Mouse (Mus musculus): ENCODE data around the gene Bdh2. TPM values are rescaled to one million over a fixed set of nuclear protein-coding genes. Genes with fewer than 3 reads are reported as not detected.

Bdh2 gene
- polyA plus RNA-seq, 1 experiment from 2014 or later: 14.7 TPM

DNA sequence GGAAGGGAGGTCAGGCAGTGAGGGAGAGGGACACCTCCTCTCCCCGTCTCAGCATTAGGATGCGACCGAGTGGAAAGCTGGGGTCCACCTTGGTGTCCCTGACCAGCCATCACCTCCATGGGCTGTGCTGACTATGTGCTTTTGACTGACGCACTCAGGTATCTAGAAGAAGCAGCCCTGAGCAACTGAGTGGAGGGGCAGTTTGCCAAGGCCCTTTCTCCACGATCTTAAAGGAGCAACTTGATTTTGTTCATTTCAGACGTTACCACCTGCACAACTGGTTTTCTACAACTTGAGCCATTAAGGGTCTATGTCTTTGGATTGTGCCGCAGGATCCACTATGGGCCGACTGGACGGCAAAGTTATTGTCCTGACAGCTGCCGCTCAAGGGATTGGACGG, 4.2 kb downstream of the Bdh2 start:
- no peaks in the 10 kb centered on the region for H3K27me3 ChIP-seq (ENCODE audit: control insufficient read depth, insufficient read depth, low read length)
- no peak overlapping the region for H3K4me3 ChIP-seq (ENCODE audit: low read depth, low read length)
- DNase-seq (ENCODE audit: low spot score) (no peak), ATAC-seq (replicated peaks; ENCODE audit: insufficient number of reproducible peaks, low FRiP score, low TSS enrichment, low read depth) (no peak)
- 88% methylated on average over 11 of the region's 11 CpGs for WGBS
- no peak overlapping the region for H3K4me2 ChIP-seq (ENCODE audit: low read depth, low read length)
- no peaks in the 10 kb centered on the region for H3K9me3 ChIP-seq (replicated peaks; ENCODE audit: control insufficient read depth, low read length)
- H3K9ac ChIP-seq (replicated peaks; ENCODE audit: low read length): no peak overlapping the region
- H3K27ac ChIP-seq (replicated peaks; ENCODE audit: low read depth, low read length): no peak overlapping the region
- no peaks in the 10 kb centered on the region for H3K36me3 ChIP-seq (replicated peaks; ENCODE audit: control insufficient read depth, insufficient read depth, low read depth, low read length)
- H3K4me1 ChIP-seq (ENCODE audit: control insufficient read depth, insufficient read depth, low read length): no peaks in the 10 kb centered on the region

DNA sequence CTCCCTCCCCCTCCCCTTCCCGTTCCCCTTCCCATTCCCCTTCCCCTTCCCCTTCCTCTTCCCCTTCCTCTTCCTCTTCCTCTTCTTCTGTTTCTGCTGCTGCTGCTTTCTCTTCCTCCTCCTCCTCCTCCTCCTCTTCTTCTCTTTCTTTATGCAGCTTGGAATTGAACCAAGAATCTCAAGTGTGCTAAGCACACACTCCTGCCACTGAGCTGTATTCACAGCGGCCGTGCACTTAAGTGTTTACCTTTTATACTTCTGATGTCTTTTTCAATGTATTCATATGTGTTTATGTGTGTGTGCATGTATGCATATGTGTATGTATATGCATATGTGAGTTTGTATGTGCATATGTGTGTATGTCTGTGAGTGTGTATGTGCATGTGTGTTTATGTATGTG, 4.8 kb downstream of the Bdh2 start:
- ATAC-seq (replicated peaks; ENCODE audit: insufficient number of reproducible peaks, low FRiP score, low TSS enrichment, low read depth) (no peak), DNase-seq (ENCODE audit: low spot score) (no peak)
- no peaks in the 10 kb centered on the region for H3K4me1 ChIP-seq (ENCODE audit: control insufficient read depth, insufficient read depth, low read length)
- no peaks in the 10 kb centered on the region for H3K36me3 ChIP-seq (replicated peaks; ENCODE audit: control insufficient read depth, insufficient read depth, low read depth, low read length)
- 77% methylated on average over 3 of the region's 3 CpGs for WGBS
- no peak overlapping the region for H3K9ac ChIP-seq (replicated peaks; ENCODE audit: low read length)
- H3K4me3 ChIP-seq (ENCODE audit: low read depth, low read length): no peak overlapping the region
- no peak overlapping the region for H3K4me2 ChIP-seq (ENCODE audit: low read depth, low read length)
- H3K27me3 ChIP-seq (ENCODE audit: control insufficient read depth, insufficient read depth, low read length): no peaks in the 10 kb centered on the region
- H3K9me3 ChIP-seq (replicated peaks; ENCODE audit: control insufficient read depth, low read length): no peaks in the 10 kb centered on the region
- no peak overlapping the region for H3K27ac ChIP-seq (replicated peaks; ENCODE audit: low read depth, low read length)

DNA sequence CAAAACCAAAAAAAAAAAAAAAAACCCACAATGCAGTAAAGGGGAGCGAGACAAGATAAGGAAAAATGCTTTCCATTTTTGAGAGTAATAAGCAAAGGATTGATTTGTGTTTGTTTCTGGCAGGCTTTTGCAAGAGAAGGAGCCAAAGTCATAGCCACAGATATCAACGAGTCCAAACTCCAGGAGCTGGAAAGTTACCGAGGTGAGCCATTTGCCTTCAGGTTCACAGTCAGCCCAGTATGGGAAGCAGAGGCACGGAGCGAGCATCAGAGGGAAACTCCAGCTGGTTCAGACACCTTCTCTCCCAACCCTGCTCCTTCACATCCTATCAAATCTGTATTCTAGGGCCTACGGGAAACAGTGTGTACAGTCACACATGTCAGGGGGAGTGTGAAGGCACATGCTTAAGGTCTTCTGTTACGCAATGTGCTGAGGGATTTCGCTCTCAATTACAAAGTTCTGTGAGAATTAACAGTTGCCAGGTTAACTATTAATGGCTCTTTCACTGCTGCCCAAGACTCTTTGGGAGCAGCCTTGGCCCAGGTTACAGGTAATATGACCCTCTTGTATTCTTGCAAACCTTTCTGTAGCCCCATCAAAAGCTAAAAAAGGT, 7.2 kb downstream of the Bdh2 start:
- H3K4me1 ChIP-seq (ENCODE audit: control insufficient read depth, insufficient read depth, low read length): no peaks in the 10 kb centered on the region
- H3K4me3 ChIP-seq (ENCODE audit: low read depth, low read length): no peak overlapping the region
- WGBS: 88% methylated on average over 8 of the region's 8 CpGs
- no peaks in the 10 kb centered on the region for H3K36me3 ChIP-seq (replicated peaks; ENCODE audit: control insufficient read depth, insufficient read depth, low read depth, low read length)
- no peak for ATAC-seq (replicated peaks; ENCODE audit: insufficient number of reproducible peaks, low FRiP score, low TSS enrichment, low read depth)
- no peak for DNase-seq (ENCODE audit: low spot score)
- H3K4me2 ChIP-seq (ENCODE audit: low read depth, low read length): no peak overlapping the region
- no peak overlapping the region for H3K27ac ChIP-seq (replicated peaks; ENCODE audit: low read depth, low read length)
- H3K9me3 ChIP-seq (replicated peaks; ENCODE audit: control insufficient read depth, low read length): no peaks in the 10 kb centered on the region
- no peak overlapping the region for H3K9ac ChIP-seq (replicated peaks; ENCODE audit: low read length)
- H3K27me3 ChIP-seq (ENCODE audit: control insufficient read depth, insufficient read depth, low read length): no peaks in the 10 kb centered on the region

DNA sequence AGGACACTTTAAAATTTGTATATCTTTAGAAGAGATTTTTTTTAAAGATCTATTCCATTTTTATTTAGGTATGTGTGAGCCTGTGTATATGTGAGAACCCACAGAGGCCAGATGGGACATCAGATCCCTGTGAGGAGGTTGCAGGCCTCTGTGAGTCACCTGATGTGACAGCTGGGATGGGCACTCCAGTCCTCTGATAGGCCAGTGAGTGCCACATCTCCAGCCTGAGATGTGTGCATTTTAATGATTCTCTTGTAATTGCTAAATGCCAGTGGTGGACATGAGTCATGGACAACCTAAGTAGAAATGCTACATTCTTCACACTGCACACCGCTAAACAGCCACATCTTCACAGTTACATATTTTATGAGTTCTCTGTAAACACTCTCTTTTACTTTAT, 8.1 kb downstream of the Bdh2 start:
- WGBS: 87% methylated on average over 1 of the region's 1 CpGs
- H3K9me3 ChIP-seq (replicated peaks; ENCODE audit: control insufficient read depth, low read length): no peaks in the 10 kb centered on the region
- H3K4me1 ChIP-seq (ENCODE audit: control insufficient read depth, insufficient read depth, low read length): no peaks in the 10 kb centered on the region
- H3K27me3 ChIP-seq (ENCODE audit: control insufficient read depth, insufficient read depth, low read length): no peaks in the 10 kb centered on the region
- H3K36me3 ChIP-seq (replicated peaks; ENCODE audit: control insufficient read depth, insufficient read depth, low read depth, low read length): no peaks in the 10 kb centered on the region
- H3K4me3 ChIP-seq (ENCODE audit: low read depth, low read length): no peak overlapping the region
- H3K9ac ChIP-seq (replicated peaks; ENCODE audit: low read length): no peak overlapping the region
- ATAC-seq (replicated peaks; ENCODE audit: insufficient number of reproducible peaks, low FRiP score, low TSS enrichment, low read depth) (no peak), DNase-seq (ENCODE audit: low spot score) (no peak)
- no peak overlapping the region for H3K4me2 ChIP-seq (ENCODE audit: low read depth, low read length)
- H3K27ac ChIP-seq (replicated peaks; ENCODE audit: low read depth, low read length): no peak overlapping the region

DNA sequence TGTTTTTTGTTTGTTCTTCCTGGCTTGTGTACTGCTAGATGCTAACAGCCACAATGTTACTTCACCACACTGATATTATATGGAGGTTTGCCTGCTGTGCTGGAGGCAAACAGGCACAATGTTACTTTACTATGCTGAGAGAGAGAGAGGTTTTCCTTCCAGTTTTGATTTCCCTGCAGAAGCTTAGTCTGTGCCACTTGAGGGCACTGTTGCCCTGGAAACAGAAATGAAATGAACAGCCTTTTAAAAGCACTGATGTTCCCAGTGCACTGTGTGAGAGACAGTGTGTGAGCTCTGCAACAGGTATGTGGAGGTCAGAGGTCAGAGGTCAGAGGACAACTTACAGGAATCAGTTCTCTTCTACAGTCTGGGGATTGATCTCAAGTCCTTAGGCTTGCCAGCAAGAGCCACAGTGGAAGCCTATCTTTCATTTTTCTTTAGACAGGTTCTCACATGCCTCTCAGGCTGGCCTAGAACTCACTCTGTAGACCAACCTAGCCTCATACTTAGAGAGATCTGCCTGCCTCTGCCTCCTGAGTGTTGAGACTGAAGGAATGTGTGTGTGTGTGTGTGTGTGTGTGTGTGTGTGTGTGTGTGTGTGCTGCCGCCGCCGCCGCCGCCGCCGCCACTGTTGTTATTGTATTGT, 9.4 kb downstream of the Bdh2 start:
- WGBS: 93% methylated on average over 7 of the region's 7 CpGs
- H3K4me3 ChIP-seq (ENCODE audit: low read depth, low read length): no peak overlapping the region
- no peaks in the 10 kb centered on the region for H3K27me3 ChIP-seq (ENCODE audit: control insufficient read depth, insufficient read depth, low read length)
- no peak overlapping the region for H3K9ac ChIP-seq (replicated peaks; ENCODE audit: low read length)
- H3K9me3 ChIP-seq (replicated peaks; ENCODE audit: control insufficient read depth, low read length): no peaks in the 10 kb centered on the region
- H3K36me3 ChIP-seq (replicated peaks; ENCODE audit: control insufficient read depth, insufficient read depth, low read depth, low read length): no peaks in the 10 kb centered on the region
- H3K4me1 ChIP-seq (ENCODE audit: control insufficient read depth, insufficient read depth, low read length): no peaks in the 10 kb centered on the region
- no peak overlapping the region for H3K4me2 ChIP-seq (ENCODE audit: low read depth, low read length)
- DNase-seq (ENCODE audit: low spot score) (peak; percentile 76), ATAC-seq (replicated peaks; ENCODE audit: insufficient number of reproducible peaks, low FRiP score, low TSS enrichment, low read depth) (peak; percentile 67)
- H3K27ac ChIP-seq (replicated peaks; ENCODE audit: low read depth, low read length): no peak overlapping the region

DNA sequence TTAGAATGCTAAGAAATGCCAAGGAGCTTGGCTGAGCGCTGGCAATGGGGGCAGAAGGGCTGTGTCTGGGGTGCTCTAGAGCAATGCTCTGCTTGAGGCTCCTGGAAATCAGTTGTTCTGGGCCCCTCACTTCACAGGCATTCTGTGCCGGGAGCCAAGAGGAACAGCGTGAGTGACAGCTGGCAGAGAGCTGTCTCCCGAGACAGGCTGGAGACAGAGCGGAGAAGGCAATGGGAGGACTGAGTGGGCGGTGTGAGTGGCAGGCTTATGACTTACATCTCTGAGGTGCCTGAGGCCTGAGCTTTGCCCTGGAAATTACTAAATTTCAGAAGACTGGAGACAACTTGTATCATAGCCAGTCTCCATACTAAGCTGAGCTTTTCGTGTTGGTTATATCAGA, 12.7 kb downstream of the Bdh2 start:
- no peaks in the 10 kb centered on the region for H3K4me1 ChIP-seq (ENCODE audit: control insufficient read depth, insufficient read depth, low read length)
- ATAC-seq (replicated peaks; ENCODE audit: insufficient number of reproducible peaks, low FRiP score, low TSS enrichment, low read depth) (no peak), DNase-seq (ENCODE audit: low spot score) (no peak)
- H3K27me3 ChIP-seq (ENCODE audit: control insufficient read depth, insufficient read depth, low read length): no peaks in the 10 kb centered on the region
- H3K4me3 ChIP-seq (ENCODE audit: low read depth, low read length): no peak overlapping the region
- H3K36me3 ChIP-seq (replicated peaks; ENCODE audit: control insufficient read depth, insufficient read depth, low read depth, low read length): no peaks in the 10 kb centered on the region
- H3K27ac ChIP-seq (replicated peaks; ENCODE audit: low read depth, low read length): no peak overlapping the region
- H3K4me2 ChIP-seq (ENCODE audit: low read depth, low read length): no peak overlapping the region
- H3K9me3 ChIP-seq (replicated peaks; ENCODE audit: control insufficient read depth, low read length): no peaks in the 10 kb centered on the region
- no peak overlapping the region for H3K9ac ChIP-seq (replicated peaks; ENCODE audit: low read length)
- 53% methylated on average over 7 of the region's 7 CpGs for WGBS

DNA sequence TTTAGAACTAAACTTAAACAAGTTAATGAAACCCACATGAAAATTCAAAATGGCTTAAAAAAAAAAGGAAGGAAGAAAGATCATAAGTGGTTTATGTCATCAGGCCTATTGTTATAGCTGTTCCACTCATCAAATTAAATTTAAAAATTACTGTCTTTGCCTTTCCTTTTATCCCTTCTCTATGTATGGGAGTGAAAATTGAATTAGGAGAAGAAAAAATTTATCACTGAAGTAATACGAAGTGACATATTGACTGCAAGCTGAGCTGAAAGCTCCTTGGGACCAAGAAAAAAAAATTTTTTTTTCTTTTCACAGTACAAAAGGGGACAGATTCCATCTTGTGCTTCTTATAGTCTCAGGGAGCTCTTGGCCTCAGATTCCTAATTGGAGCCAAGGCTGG, 14.5 kb downstream of the Bdh2 start:
- no peak for ATAC-seq (replicated peaks; ENCODE audit: insufficient number of reproducible peaks, low FRiP score, low TSS enrichment, low read depth)
- Histone ChIP-seq H3K9ac (replicated peaks; ENCODE audit: low read length) (no peak overlapping the region), H3K4me1 (ENCODE audit: control insufficient read depth, insufficient read depth, low read length) (no peaks in the 10 kb centered on the region), H3K36me3 (replicated peaks; ENCODE audit: control insufficient read depth, insufficient read depth, low read depth, low read length) (no peaks in the 10 kb centered on the region), H3K27me3 (ENCODE audit: control insufficient read depth, insufficient read depth, low read length) (no peaks in the 10 kb centered on the region), H3K9me3 (replicated peaks; ENCODE audit: control insufficient read depth, low read length) (no peaks in the 10 kb centered on the region), H3K27ac (replicated peaks; ENCODE audit: low read depth, low read length) (no peak overlapping the region), H3K4me2 (ENCODE audit: low read depth, low read length) (no peak overlapping the region), H3K4me3 (ENCODE audit: low read depth, low read length) (no peak overlapping the region)
- 88% methylated on average over 1 of the region's 1 CpGs for WGBS
- no peak for DNase-seq (ENCODE audit: low spot score)

DNA sequence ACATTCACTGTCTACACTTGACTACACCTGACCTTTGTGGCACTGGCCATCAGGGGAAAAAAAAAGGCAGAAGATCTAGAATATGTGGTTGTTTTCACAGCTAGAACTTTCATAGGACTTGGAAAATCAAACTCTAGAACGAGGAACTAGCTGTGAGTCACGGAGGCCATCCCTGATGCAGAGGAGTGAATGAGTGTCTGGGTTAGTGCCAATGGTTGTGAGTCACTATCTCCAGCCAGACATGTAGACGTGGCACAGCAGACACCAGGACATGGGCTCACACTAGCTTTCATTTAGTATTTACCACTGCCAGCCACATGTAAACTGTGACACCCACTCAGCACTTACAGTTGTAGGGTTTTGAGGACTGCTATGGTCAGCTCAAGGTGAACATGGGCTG, 17.5 kb downstream of the Bdh2 start:
- no peak overlapping the region for H3K27ac ChIP-seq (replicated peaks; ENCODE audit: low read depth, low read length)
- no peak overlapping the region for H3K4me3 ChIP-seq (ENCODE audit: low read depth, low read length)
- H3K27me3 ChIP-seq (ENCODE audit: control insufficient read depth, insufficient read depth, low read length): no peaks in the 10 kb centered on the region
- DNase-seq (ENCODE audit: low spot score) (no peak), ATAC-seq (replicated peaks; ENCODE audit: insufficient number of reproducible peaks, low FRiP score, low TSS enrichment, low read depth) (no peak)
- no peaks in the 10 kb centered on the region for H3K9me3 ChIP-seq (replicated peaks; ENCODE audit: control insufficient read depth, low read length)
- WGBS: 85% methylated on average over 3 of the region's 3 CpGs
- no peak overlapping the region for H3K9ac ChIP-seq (replicated peaks; ENCODE audit: low read length)
- H3K4me2 ChIP-seq (ENCODE audit: low read depth, low read length): no peak overlapping the region
- H3K36me3 ChIP-seq (replicated peaks; ENCODE audit: control insufficient read depth, insufficient read depth, low read depth, low read length): no peaks in the 10 kb centered on the region
- no peaks in the 10 kb centered on the region for H3K4me1 ChIP-seq (ENCODE audit: control insufficient read depth, insufficient read depth, low read length)

Data from embryonic facial prominence, embryonic 11.5 days (tissue).